Mouse (Mus musculus) gastrocnemius, postnatal 10 days (tissue): Measurements from ENCODE around the gene Ager. TPM values are rescaled to one million over a fixed set of nuclear protein-coding genes. Genes with fewer than 3 reads are reported as not detected.
A peak's percentile ranks its signal among the peaks of the same experiment; 100 is the strongest.

Experiments
- DNase-seq: peaks from one replicate; pipeline ENCODE4 v3.0.0; 2021; ENCODE audit warnings: mixed read lengths
- total RNA-seq, 2 experiments: library from RNA; stranded (reverse); gene quantifications; 2 replicates each; pipeline ENCODE4 v1.2.3; 2021

Ager gene
- total RNA-seq, 2 experiments from 2014 or later = 1.1 to 1.4 TPM

DNA sequence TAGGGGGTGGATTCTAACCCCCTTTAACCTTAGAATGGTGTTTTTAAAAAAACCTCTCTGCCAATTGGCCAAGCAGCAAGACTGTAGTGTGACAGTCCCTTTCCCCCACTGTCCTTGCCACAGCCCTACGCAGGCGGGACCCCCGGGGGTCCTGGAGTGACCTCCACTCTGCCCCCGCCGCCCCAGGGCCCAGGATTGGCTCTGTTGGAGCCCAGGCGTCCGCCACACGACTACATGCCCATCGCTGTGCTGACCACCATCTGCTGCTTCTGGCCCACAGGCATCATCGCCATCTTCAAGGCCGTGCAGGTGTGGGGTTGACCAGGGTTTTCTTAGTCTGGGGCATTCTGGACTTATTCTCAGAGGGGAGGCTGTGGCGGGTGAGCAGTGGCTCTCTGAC is 34.0 kb downstream of the Ager start:
- DNase-seq = no peak

DNA sequence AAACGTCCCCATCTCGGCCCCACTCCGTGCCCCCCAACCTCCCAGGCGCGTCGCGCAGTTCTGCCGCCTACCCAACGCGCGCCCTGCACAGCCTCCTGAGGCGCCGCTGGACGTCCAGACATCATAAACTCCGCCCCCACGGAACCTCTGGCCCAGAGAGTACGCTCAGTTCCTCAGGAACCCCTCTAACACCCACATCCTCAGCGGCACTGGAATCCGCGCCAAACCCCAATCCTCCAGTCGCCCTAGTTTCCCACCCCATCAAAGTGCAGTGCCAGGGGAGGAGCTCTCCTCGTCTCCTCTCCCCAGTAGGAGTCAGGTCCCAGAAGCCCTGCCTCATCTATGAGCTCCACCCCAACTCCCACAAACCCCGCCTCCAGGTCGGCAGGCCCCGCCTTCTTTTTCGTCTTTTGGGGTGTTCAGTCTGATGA is 34.6 kb downstream of the Ager start:
- peak; percentile 60 for DNase-seq

DNA sequence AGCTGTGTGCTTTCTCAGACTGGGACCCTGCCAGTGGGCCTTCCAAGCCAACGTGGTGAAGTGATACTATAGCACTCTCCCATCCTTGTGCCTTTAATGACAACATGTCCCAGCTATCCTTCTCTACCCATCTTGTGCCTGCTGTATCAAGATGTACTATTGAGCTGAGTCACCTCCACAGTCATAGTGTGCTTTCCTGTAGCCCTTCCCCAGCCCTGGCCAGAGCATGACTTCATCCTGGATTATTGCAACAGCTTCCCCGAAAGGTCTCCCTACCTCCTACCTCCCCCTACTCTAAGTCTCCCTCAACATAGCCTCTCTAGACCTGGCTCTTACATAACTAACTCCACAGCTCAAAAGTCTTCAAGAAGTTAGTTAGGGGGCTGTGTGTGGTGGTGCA is 38.0 kb downstream of the Ager start:
- no peak for DNase-seq

DNA sequence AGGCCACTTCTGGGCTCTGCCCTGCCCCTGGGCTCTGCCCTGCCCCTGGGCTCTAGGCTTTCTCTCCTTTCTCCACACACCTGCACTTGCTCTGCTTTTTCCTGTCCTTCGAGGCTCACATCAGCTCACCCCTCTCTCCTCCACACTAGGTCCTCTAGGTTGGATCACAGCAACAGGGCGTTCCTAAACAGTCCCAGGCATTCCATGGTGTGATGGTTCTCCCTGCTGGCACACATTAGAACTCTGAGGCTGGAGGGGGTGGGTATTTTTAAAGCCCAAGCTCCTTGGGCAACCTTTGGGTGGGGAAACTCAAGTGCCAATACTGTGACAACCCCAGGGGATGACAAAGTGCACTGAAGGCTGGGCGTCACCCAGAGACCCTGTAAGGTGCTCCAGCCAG is 39.8 kb downstream of the Ager start:
- DNase-seq = no peak

DNA sequence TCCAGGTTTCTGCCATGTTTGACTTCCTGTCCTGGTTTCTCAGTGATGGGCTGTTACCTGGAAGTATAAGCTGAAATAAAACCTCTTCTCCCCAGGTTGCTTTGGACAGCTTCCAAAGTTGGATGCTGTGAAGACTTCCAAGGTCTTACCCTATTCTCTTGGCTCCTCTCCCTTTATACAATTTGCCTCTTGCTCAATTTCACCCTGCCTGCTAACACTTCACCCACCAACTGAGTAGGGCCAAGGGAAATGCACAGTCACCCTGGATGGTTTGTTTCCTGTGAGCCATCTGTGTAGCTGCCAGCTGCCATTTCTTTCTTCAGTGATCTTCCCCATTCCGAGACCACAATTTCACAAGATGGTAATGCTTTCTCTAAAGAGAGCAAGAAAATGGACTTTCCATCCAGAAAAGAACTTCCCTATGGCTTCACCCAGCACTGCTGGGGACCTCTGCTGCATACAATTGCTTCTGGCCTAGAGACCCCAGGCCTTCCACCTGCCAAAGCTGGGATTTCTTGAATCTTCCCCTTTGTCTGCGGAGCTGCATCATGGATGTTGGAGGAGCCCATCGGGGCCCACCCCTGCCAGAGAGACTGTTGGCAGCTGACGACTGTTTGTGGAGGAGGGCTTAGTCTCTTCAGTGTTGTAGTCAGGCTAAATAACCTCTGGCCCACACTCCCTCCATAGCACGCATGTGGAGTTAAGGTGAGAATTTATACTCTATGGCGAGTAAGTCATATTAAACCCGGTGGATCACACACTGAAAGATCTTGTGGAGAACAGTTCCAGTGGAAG is 42.0 kb downstream of the Ager start:
- no peak for DNase-seq

DNA sequence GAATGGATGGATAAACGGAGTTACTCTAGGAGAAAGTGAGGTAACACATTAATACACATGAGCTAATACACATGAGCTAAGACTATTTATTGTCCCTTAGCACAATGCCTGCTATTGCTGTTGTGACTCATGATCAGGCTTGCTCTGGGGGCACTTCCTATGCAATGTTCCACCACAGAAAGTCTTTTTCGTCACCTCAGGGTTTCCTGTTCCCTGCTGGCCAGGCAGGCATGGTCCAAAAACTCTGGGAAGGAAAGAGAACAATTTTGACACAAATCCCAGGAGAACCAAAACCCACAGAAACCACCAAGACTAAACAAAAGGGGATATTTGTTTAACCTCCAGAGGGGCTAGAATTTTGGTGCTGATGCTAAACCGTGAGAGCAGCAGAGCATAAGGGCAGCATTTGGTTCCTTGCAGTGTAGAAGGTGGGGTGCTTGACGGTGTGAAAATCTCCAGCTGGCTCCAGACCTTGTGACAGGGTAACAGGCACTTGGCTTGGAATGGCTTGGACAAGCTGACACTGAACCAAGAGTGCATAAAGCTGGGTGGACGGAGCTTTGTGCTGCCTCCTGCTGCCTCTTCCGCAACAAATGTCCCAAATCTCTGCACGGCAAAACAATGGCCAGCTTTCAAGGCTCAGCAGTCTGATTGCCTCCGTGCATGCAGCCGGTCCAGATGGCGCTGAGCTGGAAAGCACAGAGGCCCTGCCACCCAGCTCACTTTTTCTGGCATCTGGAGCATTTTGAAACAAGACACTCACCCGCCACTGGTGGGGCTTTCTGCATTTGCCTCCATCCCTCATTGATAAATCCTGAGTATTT is 43.3 kb downstream of the Ager start:
- DNase-seq = no peak

DNA sequence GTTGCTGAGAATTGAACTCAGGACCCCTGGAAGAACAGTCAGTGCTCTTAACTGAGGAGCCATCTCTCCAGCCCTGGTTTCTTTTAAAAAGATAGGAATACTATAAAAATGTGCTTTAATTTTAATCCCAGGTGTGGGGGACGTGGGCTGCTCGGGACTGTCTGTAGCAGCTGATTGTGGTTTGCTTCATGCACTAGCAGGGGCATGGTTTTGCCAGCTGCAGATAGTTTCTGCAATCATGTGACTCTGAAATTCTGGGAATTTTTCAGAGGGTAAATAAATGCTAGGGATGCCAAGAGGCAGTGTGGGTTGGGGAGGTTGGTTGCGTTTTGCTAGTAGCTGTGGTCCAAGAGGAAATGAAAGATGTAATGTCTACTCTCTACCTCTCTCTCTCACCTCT is 44.3 kb downstream of the Ager start:
- no peak for DNase-seq

- DNase-seq = no peak
Measured at GRCm38 (mm10) chr17:34643379-34643778, 45.7 kb downstream of the Ager start.

- no peak for DNase-seq
Measured at GRCm38 (mm10) chr17:34643944-34644343, 46.3 kb downstream of the Ager start.

DNA sequence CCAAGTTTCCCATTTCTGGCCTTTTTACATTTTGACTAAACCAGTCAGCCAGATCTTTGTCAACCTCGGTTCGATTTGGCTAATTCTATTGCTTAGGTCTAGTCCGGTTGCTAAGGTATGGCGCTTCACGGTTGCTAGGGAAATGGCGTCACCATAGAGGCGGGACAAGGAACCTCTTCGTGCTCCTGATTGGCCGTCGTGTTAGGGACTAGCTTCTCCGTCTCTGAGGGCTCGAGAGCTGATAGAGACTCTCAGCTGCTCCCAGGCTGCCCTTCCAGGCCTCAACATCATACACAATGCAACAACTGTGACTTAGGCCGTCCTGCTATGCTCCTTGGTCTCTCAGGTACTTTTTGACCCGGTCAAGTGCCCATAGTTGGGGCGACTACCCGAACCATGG is 46.9 kb downstream of the Ager start, which contains the start of gene Fkbpl:
Gene Fkbpl, plus strand, starts transcription at position 157 of the 400 bp plus-strand sequence.
- peak; percentile 90 for DNase-seq

DNA sequence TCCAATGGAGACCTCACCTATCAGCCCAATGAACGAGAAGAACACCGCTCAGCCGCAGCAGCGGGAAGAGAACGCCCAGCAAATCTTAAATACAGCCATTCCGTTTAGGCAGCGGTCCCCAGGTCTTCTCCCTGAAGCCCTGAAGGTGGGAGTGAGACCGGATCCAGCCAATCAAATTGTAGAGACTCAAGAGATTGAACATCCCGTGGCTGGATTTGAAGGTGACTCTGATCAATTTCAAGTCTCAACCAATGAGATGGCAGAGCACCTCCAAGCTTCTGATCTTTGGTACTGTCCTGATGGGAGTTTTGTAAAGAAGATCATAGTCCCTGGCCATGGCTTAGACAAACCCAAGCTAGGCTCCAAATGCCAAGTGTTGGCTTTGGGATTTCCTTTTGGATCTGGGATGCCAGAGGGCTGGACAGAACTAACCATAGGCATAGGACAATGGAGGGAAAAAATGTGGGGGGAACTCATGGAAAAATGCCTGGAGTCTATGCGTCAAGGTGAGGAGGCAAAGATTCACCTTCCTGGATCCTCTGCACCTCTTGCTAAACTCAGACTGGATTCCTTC is 47.7 kb downstream of the Ager start:
- DNase-seq = no peak

- no peak for DNase-seq
Measured at GRCm38 (mm10) chr17:34645831-34646511, 48.3 kb downstream of the Ager start.

- peak; percentile 86 for DNase-seq
Measured at GRCm38 (mm10) chr17:34646906-34647787, 49.5 kb downstream of the Ager start, which contains the start of gene Atf6b. TSS of gene Atf6b (plus strand) at chr17:34647146.

DNA sequence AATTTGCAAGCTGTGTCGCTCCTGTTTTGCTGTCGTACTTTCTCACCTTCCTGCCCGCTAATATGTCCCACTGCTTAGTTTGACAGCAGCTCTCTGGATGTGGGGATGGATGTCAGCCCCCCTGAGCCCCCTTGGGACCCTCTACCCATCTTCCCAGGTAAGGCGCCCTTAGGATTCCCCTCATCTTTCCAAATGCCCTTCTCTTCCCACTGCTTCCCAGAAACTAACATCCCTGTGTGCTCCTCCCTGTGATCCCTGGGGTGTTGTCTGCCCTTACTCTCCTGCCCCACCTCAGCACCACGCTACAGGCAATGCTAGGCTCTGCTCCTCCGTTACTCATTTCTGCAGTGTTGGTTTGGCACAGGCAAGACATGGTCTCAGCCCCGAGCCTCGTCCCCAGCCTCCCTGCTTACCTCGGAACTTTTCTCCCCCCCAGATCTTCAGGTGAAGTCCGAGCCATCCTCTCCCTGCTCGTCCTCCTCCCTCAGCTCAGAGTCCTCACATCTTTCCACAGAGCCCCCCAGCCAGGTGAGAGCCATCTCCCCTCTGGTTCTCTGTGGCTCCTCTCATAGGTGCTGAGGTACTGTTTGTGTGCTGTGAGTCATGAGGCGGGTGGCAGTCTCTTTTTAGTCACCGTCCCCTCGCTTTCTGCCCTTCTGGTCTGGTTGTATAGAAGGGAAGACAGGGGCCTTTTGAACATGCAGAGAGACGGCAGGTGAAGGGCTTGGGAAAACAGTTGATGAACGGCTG is 50.7 kb downstream of the Ager start:
- DNase-seq = no peak

DNA sequence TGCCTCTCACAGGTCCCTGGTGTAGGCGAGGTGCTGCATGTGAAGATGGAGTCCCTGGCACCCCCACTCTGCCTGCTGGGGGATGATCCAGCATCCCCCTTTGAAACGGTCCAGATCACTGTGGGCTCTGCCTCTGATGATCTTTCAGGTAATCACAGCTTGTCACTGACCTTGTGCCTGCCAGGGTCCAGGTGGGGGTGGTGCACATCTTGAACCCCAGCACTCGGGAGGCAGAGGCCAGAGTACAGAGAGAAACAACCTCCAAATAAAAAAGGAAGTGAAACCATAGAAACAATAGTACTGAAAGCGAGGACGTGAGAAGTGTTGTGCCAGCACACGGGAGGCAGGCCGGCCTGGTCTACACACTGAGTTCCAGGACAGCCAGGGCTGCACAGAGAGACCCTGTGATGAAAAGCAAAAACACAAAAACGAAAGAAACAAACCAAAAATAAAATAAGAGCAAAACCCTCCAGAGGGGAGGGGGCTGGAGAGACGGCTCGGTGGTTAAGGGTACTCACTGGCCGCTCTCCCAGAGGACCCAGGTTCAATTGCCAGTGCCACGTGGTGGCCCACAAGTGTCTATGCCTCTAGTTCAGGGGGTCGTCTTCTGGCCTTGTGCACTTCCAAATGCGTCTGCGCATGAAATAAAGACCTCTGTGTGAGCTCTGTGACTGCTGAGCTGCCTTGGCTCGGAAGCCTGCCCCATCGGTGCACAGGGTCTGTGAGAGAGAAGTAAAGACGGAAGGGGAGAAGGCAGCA is 51.6 kb downstream of the Ager start:
- DNase-seq = no peak
